Mouse (Mus musculus) limb, embryonic 14.5 days (tissue): ENCODE measurements around the gene Ndufv1. TPM values are rescaled to one million over a fixed set of nuclear protein-coding genes. Genes with fewer than 3 reads are reported as not detected.
A peak's percentile ranks its signal among the peaks of the same experiment; 100 is the strongest.
"Not testable (repeated sequence)": the region's sequence is repeated elsewhere in the genome, so short reads cannot be mapped to it uniquely, and the experiment has no call there.

Source experiments
- ATAC-seq: fragments of 200-750 bp; cut with Nextera tagmentation; 2 replicates; pipeline ENCODE4 v1.8.0; 2017; ENCODE audit warnings: low read depth, moderate number of reproducible peaks, moderate TSS enrichment; ENCODE audit not compliant: low FRiP score
- DNase-seq: peaks from one replicate; pipeline ENCODE4 v3.0.0-alpha.2; 2015; ENCODE audit warnings: low spot score
- H3K27ac ChIP-seq: fragments of 300-500 bp; sonication (generic); replicated peaks from 2 replicates; pipeline ENCODE4 v1.5.1; 2014; ENCODE audit warnings: low read depth, mild to moderate bottlenecking, low read length, moderate library complexity, mixed read lengths
- H3K27me3 ChIP-seq: fragments of 300-500 bp; sonication (generic); 2 replicates; pipeline ENCODE4 v1.6.1; 2014; ENCODE audit warnings: low read length, mixed read lengths; ENCODE audit not compliant: control insufficient read depth, insufficient read depth
- H3K36me3 ChIP-seq: fragments of 300-500 bp; sonication (generic); 2 replicates; pipeline ENCODE4 v1.6.1; 2014; ENCODE audit warnings: mild to moderate bottlenecking, low read length, moderate library complexity, mixed read lengths; ENCODE audit not compliant: control insufficient read depth, insufficient read depth
- H3K4me1 ChIP-seq: fragments of 300-500 bp; sonication (generic); 2 replicates; pipeline ENCODE4 v1.6.1; 2014; ENCODE audit warnings: antibody characterized with exemption, low read length, mixed read lengths; ENCODE audit not compliant: control insufficient read depth, insufficient read depth
- H3K4me2 ChIP-seq: fragments of 300-500 bp; sonication (generic); replicated peaks from 2 replicates; pipeline ENCODE4 v1.6.1; 2014; ENCODE audit warnings: low read depth, mild to moderate bottlenecking, low read length, moderate library complexity; ENCODE audit not compliant: severe bottlenecking
- H3K4me3 ChIP-seq: fragments of 300-500 bp; sonication (generic); replicated peaks from 2 replicates; pipeline ENCODE4 v1.5.1; 2014; ENCODE audit warnings: low read length
- H3K9ac ChIP-seq: fragments of 300-500 bp; sonication (generic); 2 replicates; pipeline ENCODE4 v1.6.1; 2014; ENCODE audit warnings: mild to moderate bottlenecking, low read depth, low read length, moderate library complexity; ENCODE audit not compliant: severe bottlenecking
- H3K9me3 ChIP-seq: fragments of 300-500 bp; sonication (generic); 2 replicates; pipeline ENCODE4 v1.6.1; 2016; ENCODE audit warnings: low read length; ENCODE audit not compliant: control insufficient read depth
- POLR2A ChIP-seq: fragments of 200-500 bp; IDR thresholded peaks from 2 replicates; pipeline ENCODE4 v1.8.0; 2012; ENCODE audit warnings: inconsistent platforms, mild to moderate bottlenecking, moderate library complexity, borderline replicate concordance; ENCODE audit not compliant: insufficient read depth, insufficient read length; ENCODE audit errors: extremely low read depth
- WGBS: fragments of 180-500 bp; shearing (Covaris S2); extraction: QIAGEN DNeasy Blood & Tissue Kit; methylation state at CpG from one replicate; pipeline ENCODE4 v1.1.7; 2014; 5-methylcytosine and 5-hydroxymethylcytosine counted together
- polyA plus RNA-seq, 2 experiments: library from polyadenylated mRNA; depleted of rRNA in 1 of 2; stranded (reverse) in 1 of 2; unstranded in 1 of 2; fragments of >200 nt; fragmentation: Nextera tagmentation in 1 of 2; extraction: Ambion mirVana in 1 of 2; gene quantifications; 2 replicates each; pipeline versions ENCODE4 v1.2.1 to v1.2.3; 2012 to 2014

Gene Ndufv1
- polyA plus RNA-seq, 2 experiments = 157 to 193 TPM

DNA sequence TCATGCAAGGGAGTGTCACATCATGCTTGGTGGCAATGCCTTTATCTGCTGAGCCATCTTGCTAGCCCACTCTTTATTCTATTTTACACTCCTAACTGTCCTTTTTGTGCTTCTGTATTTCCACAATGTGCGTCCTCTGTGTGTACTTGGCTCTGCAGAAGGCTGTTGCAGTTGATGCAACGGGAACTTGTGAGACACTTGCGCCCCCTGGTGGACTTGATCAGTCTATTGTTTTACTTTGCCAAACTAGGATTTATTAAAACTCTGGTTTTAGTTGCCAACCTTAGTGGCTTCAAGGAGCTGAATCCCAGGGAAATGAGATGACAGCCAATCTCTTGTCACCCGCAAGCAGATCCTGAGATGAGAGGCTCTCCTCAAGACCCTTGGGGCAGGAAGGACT is 35.3 kb upstream of the Ndufv1 start:
- 12% methylated on average over 4 of the region's 4 CpGs for WGBS
- H3K4me3 ChIP-seq = no peak overlapping the region
- no peak overlapping the region for H3K9ac ChIP-seq
- TF ChIP-seq POLR2A = no peak
- no peaks in the 10 kb centered on the region for H3K27me3 ChIP-seq
- H3K36me3 ChIP-seq = no peaks in the 10 kb centered on the region
- no peak overlapping the region for H3K4me2 ChIP-seq
- ATAC-seq (no peak), DNase-seq (peak; percentile 77)
- 0 out of 2 replicates have a peak, but pooled peaks cover 7% of the 10 kb centered on the region for H3K4me1 ChIP-seq
- H3K9me3 ChIP-seq = no peaks in the 10 kb centered on the region
- H3K27ac ChIP-seq = no peak overlapping the region

DNA sequence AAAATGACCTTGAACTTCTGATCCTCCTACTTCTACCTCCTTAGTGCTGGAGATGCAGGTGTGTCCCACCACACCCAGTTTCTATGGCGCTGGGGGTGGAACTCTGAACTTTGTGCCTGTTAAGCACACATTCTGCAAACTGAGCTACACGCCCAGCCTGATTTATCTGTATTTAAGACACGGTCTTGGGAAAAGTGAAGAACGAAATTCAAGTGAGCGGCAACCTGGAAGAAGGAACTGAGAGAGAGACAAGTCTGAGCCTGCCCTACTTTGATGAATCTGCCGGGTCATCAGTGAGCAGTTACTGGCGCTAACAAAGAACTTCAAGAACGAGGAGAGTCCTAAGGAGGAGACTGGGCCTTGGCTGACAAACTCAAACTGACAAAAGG is 34.3 kb upstream of the Ndufv1 start:
- H3K27me3 ChIP-seq = no peaks in the 10 kb centered on the region
- 0 out of 2 replicates have a peak, but pooled peaks cover 4% of the 10 kb centered on the region for H3K4me1 ChIP-seq
- 76% methylated on average over 8 of the region's 8 CpGs for WGBS
- DNase-seq = no peak
- H3K9ac ChIP-seq = no peak overlapping the region
- no peak for TF ChIP-seq POLR2A
- H3K27ac ChIP-seq = no peak overlapping the region
- no peak for ATAC-seq
- no peaks in the 10 kb centered on the region for H3K36me3 ChIP-seq
- H3K4me3 ChIP-seq = no peak overlapping the region
- H3K9me3 ChIP-seq = no peaks in the 10 kb centered on the region
- H3K4me2 ChIP-seq = no peak overlapping the region

DNA sequence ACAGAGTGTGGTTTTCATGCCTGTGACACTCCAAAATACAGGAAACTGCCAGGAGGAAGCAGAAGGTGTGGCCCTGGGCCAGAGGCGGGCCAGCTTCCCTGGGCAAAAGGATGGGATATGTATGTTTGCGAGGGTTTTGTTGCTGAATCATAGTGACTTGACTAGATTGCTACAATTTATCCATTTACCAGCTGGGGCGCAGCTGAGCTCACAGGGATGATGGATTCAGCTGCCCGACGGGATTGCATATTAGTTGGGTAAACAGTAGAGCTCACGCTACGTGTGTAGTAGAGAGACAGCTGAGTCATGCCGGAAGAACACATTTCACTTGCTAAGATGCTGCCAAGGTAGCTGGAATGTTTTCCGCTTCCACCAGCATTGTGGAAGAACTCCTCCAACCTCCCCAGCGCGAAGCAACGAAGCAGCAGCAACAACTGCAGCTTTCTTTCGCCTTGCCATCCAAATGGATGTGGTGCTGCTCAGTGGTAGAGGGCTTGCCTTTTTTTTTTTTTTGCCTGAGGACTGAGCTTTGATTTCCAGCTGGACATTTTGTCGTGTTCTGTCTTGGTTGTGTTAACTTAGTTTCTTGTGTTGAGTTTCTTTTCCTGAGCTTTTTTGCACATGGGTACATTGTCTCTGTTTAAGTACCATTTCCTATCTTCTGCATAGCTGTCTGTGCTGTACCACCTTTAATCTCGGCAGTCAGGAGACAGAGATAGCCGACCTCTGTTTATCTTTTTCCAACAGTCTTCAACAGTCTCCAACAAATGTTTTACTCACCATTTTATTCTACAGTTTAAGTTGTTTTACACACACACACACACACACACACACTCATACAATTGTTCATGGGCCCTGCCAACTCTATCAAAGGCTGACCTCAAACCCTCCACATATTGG is 33.6 kb upstream of the Ndufv1 start, which contains the start of gene Gstp2:
TSS of gene Gstp2 (minus strand) at position 58 of the 900 bp plus-strand sequence.
- 56% methylated on average over 16 of the region's 16 CpGs for WGBS
- Histone ChIP-seq H3K9ac (no peak within 1 kb of the TSS), H3K9me3 (no peaks in the 10 kb centered on the region), H3K4me3 (no peak within 1 kb of the TSS), H3K27me3 (no peaks in the 10 kb centered on the region), H3K4me1 (0 out of 2 replicates have a peak, but pooled peaks cover 4% of the 10 kb centered on the region), H3K4me2 (no peak within 1 kb of the TSS), H3K36me3 (no peaks in the 10 kb centered on the region), H3K27ac (no peak within 1 kb of the TSS)
- DNase-seq = peak; percentile 70
- TF ChIP-seq POLR2A = no peak
- no peak for ATAC-seq

DNA sequence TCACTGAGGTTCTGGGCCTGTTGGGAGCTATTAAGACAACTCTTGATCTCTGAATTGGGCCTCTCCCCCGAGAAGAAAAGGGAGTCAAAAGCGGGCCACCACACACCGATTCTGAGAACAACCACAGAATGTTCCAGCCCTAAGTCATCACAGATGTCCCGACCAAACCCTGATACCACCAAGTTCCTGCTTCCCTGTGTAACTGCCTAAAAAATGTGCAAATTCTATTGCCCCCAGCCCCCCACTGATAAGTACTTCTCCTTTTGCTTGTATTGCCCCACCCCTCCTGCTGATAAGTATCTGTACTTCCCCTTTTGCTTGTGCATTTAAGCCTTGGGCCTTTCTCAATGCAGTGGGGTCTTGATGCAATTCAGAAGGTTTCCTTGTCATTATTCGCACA is 31.5 kb upstream of the Ndufv1 start:
- not testable (repeated sequence) for H3K9me3 ChIP-seq, H3K9ac ChIP-seq, H3K4me1 ChIP-seq, ATAC-seq, H3K36me3 ChIP-seq, H3K4me2 ChIP-seq, H3K27me3 ChIP-seq, H3K27ac ChIP-seq, H3K4me3 ChIP-seq, DNase-seq
- WGBS = 92% methylated on average over 5 of the region's 5 CpGs

DNA sequence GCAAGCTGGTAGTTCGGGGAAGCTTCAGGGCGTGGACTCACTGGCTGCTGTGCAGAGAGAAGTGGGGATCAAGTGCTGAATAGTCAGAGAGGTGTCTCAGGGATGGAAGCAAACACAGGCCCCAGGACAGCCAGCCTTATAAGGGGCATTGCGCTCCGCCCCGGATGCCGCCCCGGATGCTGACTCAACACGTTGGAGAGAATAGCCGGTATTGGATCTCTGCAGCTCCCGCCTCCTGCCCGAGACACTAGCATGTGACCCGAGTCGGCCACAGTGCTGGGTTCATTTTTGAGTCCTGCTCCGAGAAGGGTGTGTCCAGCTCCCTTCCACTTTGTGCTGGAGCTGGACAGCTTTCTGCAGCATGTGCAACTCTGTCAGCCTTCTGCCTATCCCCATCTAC is 29.5 kb upstream of the Ndufv1 start:
- Histone ChIP-seq H3K9me3 (no peaks in the 10 kb centered on the region), H3K27me3 (no peaks in the 10 kb centered on the region), H3K36me3 (no peaks in the 10 kb centered on the region), H3K4me1 (peaks cover 4% of the 10 kb centered on the region; the same call in 1 of the 2 replicates), H3K4me3 (no peak overlapping the region), H3K4me2 (no peak overlapping the region), H3K9ac (no peak overlapping the region), H3K27ac (no peak overlapping the region)
- DNase-seq = no peak
- no peak for TF ChIP-seq POLR2A
- 77% methylated on average over 14 of the region's 14 CpGs for WGBS
- ATAC-seq = no peak

DNA sequence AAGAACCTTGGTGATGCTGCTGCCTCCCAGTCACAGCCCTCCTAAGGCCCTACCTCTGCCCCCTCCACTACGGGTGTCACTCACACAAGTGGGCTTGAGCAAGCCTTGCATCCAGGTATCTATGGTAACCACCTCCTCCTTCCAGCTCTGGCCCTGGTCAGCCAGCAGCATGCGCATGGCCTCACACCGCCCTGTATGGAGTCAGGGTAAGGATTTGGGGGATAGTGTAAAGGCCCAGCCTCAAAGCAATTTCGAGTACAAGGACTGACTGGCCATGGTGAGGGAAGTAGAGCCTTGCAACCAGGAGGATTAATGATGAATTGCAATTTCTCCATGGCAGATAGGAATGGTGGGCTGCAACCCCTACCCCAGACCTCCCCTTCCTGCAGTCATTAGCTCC is 28.9 kb upstream of the Ndufv1 start:
- WGBS = 84% methylated on average over 3 of the region's 4 CpGs

DNA sequence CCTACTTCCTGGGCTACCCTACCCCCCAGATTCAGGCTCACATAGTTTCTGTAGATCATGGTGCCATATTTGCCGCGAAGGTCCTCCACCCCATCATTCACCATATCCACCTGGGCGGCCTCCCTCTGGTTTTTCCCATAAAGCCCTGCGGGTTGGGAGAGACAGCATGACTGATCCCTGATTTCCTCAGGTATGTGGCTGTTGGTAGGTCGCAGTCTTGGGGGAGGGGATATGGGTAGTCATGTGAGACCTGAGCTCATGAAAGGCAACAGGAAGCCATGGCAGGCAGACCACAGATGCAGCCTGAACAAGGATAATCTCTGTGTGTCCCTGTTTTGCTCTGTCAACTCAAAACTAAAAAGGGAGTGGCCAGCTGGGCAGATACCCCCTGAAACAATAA is 28.3 kb upstream of the Ndufv1 start:
- ATAC-seq, H3K4me1 ChIP-seq, DNase-seq, H3K9ac ChIP-seq, H3K4me2 ChIP-seq, H3K9me3 ChIP-seq, H3K27me3 ChIP-seq, H3K4me3 ChIP-seq, H3K27ac ChIP-seq, H3K36me3 ChIP-seq: not testable (repeated sequence)
- WGBS = 81% methylated on average over 5 of the region's 5 CpGs

More for the DNA sequence above, 28.9 kb upstream of the Ndufv1 start:
- not testable (repeated sequence) for H3K4me3 ChIP-seq, H3K4me1 ChIP-seq, H3K9me3 ChIP-seq, DNase-seq, H3K27me3 ChIP-seq, ATAC-seq, H3K4me2 ChIP-seq, H3K9ac ChIP-seq, H3K27ac ChIP-seq, H3K36me3 ChIP-seq
